Mouse (Mus musculus) erythroblast, embryonic 14.5 days (primary cell): ENCODE results near the gene Klhl5.

Experiments used
- GATA1 ChIP-seq: IDR thresholded peaks from 2 replicates; pipeline ENCODE4 v1.6.1; 2012; ENCODE audit warnings: low read length, inconsistent platforms, mixed read lengths
- TAL1 ChIP-seq: IDR thresholded peaks from 3 replicates; pipeline ENCODE4 v1.6.1; 2012; ENCODE audit warnings: low read length, inconsistent platforms, mixed read lengths

DNA sequence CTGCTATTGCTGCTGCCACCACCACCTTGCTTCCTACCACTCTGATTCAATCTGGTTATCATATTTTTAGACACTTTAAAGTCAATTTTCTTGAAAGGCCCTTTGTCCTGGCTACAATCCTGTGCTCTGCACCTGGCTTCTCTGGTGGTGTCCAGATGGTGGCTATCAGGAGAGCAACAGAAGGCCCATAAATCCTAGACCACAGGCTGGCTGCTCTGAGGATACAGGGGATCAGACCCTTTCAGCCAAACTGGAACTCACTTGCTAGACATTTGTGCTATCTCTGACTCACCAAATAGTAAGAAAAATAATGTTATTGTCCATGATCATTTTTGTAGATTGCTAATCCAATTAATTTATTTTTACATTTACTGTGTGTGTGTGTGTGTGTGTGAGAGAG lies 13.6 kb upstream of the Klhl5 start:
- TF ChIP-seq GATA1 (no peak), TAL1 (no peak)
